Mouse (Mus musculus) CH12F3 (cell line): ENCODE results near the gene Tpp2.
"Not testable (repeated sequence)": the region's sequence is repeated elsewhere in the genome, so short reads cannot be mapped to it uniquely, and the experiment has no call there.

ENCODE experiments used
- in situ Hi-C: fragments of 300-500 bp; cut with MboI; formaldehyde crosslinking; loops from 2 replicates; pipeline ENCODE4 v1.14.3; 2020; ENCODE audit warnings: low sequenced_read_pairs

The Tpp2 gene

GRCm38 (mm10) chr1:43933488-43934415 lies at the start of gene Tpp2:
Gene Tpp2, plus strand, starts transcription at chr1:43933647.
- in situ Hi-C loops = no loop called here

- in situ Hi-C loops = not testable (repeated sequence)
Observed at GRCm38 (mm10) chr1:43888358-43888757, 45.1 kb upstream of the Tpp2 start.

GRCm38 (mm10) chr1:43895742-43896141 lies 37.7 kb upstream of the Tpp2 start:
- in situ Hi-C loops = loop anchor here (10.0 kb wide), 1 partner anchor 169 kb away; the partner anchor contains the start of gene Gm8251

GRCm38 (mm10) chr1:43897131-43897530 lies 36.3 kb upstream of the Tpp2 start:
- in situ Hi-C loops = loop anchor here (10.0 kb wide), 1 partner anchor 168 kb away; the partner anchor contains the start of gene Gm8251

- in situ Hi-C loops = loop anchor here (10.0 kb wide), 1 partner anchor 167 kb away; the partner anchor contains the start of gene Gm8251
Observed at GRCm38 (mm10) chr1:43897987-43898386, 35.5 kb upstream of the Tpp2 start.

GRCm38 (mm10) chr1:43898991-43899714 lies 34.3 kb upstream of the Tpp2 start:
- in situ Hi-C loops = loop anchor here (10.0 kb wide), 1 partner anchor 166 kb away; the partner anchor contains the start of gene Gm8251

- in situ Hi-C loops = no loop called here
Observed at GRCm38 (mm10) chr1:43902417-43902816, 31.0 kb upstream of the Tpp2 start.

GRCm38 (mm10) chr1:43902855-43903254 lies 30.6 kb upstream of the Tpp2 start:
- in situ Hi-C loops = no loop called here

GRCm38 (mm10) chr1:43915428-43915827 lies 18.0 kb upstream of the Tpp2 start:
- in situ Hi-C loops = no loop called here

- in situ Hi-C loops = no loop called here
Observed at GRCm38 (mm10) chr1:43916854-43917253, 16.6 kb upstream of the Tpp2 start.

GRCm38 (mm10) chr1:43934416-43934810 lies 966 bp downstream of the Tpp2 start:
- in situ Hi-C loops = no loop called here

GRCm38 (mm10) chr1:43939310-43939709 lies 5.9 kb downstream of the Tpp2 start:
- in situ Hi-C loops = no loop called here

- in situ Hi-C loops = no loop called here
Observed at GRCm38 (mm10) chr1:43941476-43942217, 8.2 kb downstream of the Tpp2 start.

- in situ Hi-C loops = no loop called here
Observed at GRCm38 (mm10) chr1:43942814-43943213, 9.4 kb downstream of the Tpp2 start.

GRCm38 (mm10) chr1:43953679-43954078 lies 20.2 kb downstream of the Tpp2 start:
- in situ Hi-C loops = no loop called here

GRCm38 (mm10) chr1:43964381-43964780 lies 30.9 kb downstream of the Tpp2 start:
- in situ Hi-C loops = no loop called here

GRCm38 (mm10) chr1:43966756-43967155 lies 33.3 kb downstream of the Tpp2 start:
- in situ Hi-C loops = no loop called here

- in situ Hi-C loops = no loop called here
Observed at GRCm38 (mm10) chr1:43969361-43969760, 35.9 kb downstream of the Tpp2 start.

GRCm38 (mm10) chr1:43971089-43971488 lies 37.6 kb downstream of the Tpp2 start:
- in situ Hi-C loops = no loop called here

GRCm38 (mm10) chr1:43996914-43997589 lies 63.6 kb downstream of the Tpp2 start:
- in situ Hi-C loops = no loop called here
